Mouse (Mus musculus): ENCODE results near the gene Vps45. TPM values are rescaled to one million over a fixed set of nuclear protein-coding genes. Genes with fewer than 3 reads are reported as not detected.

Gene Vps45
- polyA plus RNA-seq, 1 experiment from 2014 or later = 28.5 TPM

DNA sequence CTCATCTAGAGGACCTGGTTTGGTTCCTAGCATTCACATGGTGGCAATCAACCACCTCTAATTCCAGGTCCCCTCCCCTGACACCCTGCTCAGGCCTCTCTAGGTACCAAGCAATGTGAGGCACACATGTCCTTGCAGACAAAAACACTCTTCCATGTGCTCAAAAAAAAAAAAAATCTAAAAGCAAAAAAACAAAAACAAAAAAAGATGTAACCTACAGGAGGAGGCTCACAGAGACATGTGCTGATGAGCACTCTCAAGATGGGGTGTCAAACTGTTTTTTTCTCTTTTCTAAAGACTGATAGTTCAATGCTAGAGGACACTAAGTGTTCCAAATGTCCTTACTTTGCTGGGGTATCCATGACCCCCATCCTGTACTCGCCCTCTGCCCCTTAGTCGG lies 23.8 kb upstream of the Vps45 start:
- Histone ChIP-seq H3K9me3 (ENCODE audit: control insufficient read depth, low read length) (no peaks in the 10 kb centered on the region), H3K4me3 (ENCODE audit: low read length) (no peak overlapping the region), H3K27ac (ENCODE audit: low read length) (no peak overlapping the region), H3K36me3 (ENCODE audit: control insufficient read depth, insufficient read depth, low read length) (no peaks in the 10 kb centered on the region), H3K4me1 (ENCODE audit: control insufficient read depth, insufficient read depth, low read length) (no peaks in the 10 kb centered on the region), H3K27me3 (replicated peaks; ENCODE audit: control insufficient read depth, insufficient read depth, low read length) (no peaks in the 10 kb centered on the region), H3K4me2 (ENCODE audit: low read depth, low read length) (no peak overlapping the region), H3K9ac (ENCODE audit: low read depth, low read length) (no peak overlapping the region)
- 87% methylated on average over 2 of the region's 2 CpGs for WGBS
- no peak for ATAC-seq

DNA sequence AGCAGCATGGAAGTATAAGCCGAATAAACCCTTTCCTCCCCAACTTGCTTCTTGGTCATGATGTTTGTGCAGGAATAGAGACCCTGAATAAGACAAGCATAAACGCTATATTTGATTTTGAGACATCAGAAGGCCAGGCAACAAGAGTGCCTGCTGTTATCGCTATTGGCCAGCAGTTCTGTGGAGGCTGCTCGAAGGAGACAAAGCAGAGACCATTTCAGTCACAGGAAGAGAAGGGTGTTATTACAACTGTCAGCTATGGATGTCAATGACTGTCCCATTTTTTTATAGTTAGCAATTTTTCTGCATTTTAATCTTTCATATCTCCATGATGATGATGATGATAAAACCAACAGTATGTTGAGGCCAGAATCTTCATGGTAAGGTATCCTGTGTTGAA lies 23.4 kb upstream of the Vps45 start:
- no peak overlapping the region for H3K9ac ChIP-seq (ENCODE audit: low read depth, low read length)
- H3K27ac ChIP-seq (ENCODE audit: low read length) = no peak overlapping the region
- no peak overlapping the region for H3K4me2 ChIP-seq (ENCODE audit: low read depth, low read length)
- H3K27me3 ChIP-seq (replicated peaks; ENCODE audit: control insufficient read depth, insufficient read depth, low read length) = no peaks in the 10 kb centered on the region
- WGBS = 78% methylated on average over 4 of the region's 4 CpGs
- no peaks in the 10 kb centered on the region for H3K36me3 ChIP-seq (ENCODE audit: control insufficient read depth, insufficient read depth, low read length)
- H3K4me3 ChIP-seq (ENCODE audit: low read length) = no peak overlapping the region
- ATAC-seq = no peak
- no peaks in the 10 kb centered on the region for H3K4me1 ChIP-seq (ENCODE audit: control insufficient read depth, insufficient read depth, low read length)
- H3K9me3 ChIP-seq (ENCODE audit: control insufficient read depth, low read length) = no peaks in the 10 kb centered on the region

DNA sequence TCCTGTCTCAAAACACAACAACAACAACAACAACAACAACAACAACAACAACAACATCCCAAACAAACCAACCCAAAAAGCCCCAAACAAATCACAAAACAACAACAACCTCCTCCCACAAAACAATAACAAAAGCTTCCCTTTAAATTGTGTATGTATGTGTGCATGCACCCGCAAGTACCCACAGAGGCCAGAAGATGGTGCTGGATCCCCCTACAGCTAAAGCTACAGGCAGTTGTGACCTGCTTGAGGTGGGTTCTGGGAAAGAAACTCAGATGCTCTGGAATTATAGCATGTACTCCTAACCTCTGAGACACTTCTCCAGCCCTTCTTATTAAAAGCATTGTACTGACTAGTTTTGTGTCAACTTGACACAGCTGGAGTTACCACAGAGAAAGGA lies 22.7 kb upstream of the Vps45 start:
- no peak overlapping the region for H3K27ac ChIP-seq (ENCODE audit: low read length)
- WGBS = 69% methylated on average over 1 of the region's 1 CpGs
- H3K9ac ChIP-seq (ENCODE audit: low read depth, low read length) = no peak overlapping the region
- no peaks in the 10 kb centered on the region for H3K36me3 ChIP-seq (ENCODE audit: control insufficient read depth, insufficient read depth, low read length)
- no peak for ATAC-seq
- no peaks in the 10 kb centered on the region for H3K9me3 ChIP-seq (ENCODE audit: control insufficient read depth, low read length)
- no peak overlapping the region for H3K4me2 ChIP-seq (ENCODE audit: low read depth, low read length)
- H3K4me3 ChIP-seq (ENCODE audit: low read length) = no peak overlapping the region
- no peaks in the 10 kb centered on the region for H3K4me1 ChIP-seq (ENCODE audit: control insufficient read depth, insufficient read depth, low read length)
- no peaks in the 10 kb centered on the region for H3K27me3 ChIP-seq (replicated peaks; ENCODE audit: control insufficient read depth, insufficient read depth, low read length)

DNA sequence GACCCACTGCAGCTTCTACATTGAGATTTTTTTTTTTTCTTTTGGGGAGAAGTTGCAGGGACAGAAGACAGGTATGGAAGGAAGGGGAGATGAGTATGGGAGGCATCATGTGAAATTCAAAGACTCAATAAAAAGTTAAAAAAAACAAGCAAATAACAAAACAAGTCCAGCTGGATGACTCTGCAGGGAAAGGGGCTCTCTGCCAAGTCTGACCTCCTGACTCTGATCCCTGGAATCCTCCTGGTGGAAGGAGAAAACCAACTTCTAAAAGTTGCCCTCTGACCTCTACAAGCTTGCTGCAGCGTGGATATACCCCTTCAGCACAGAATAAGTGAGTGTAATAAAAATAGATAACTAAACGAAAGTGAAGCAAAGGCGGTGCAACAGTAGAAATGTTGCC lies 20.4 kb upstream of the Vps45 start:
- no peak for ATAC-seq
- Histone ChIP-seq H3K4me1 (ENCODE audit: control insufficient read depth, insufficient read depth, low read length) (no peaks in the 10 kb centered on the region), H3K4me3 (ENCODE audit: low read length) (no peak overlapping the region), H3K9me3 (ENCODE audit: control insufficient read depth, low read length) (no peaks in the 10 kb centered on the region), H3K27me3 (replicated peaks; ENCODE audit: control insufficient read depth, insufficient read depth, low read length) (no peaks in the 10 kb centered on the region), H3K27ac (ENCODE audit: low read length) (no peak overlapping the region), H3K9ac (ENCODE audit: low read depth, low read length) (no peak overlapping the region), H3K4me2 (ENCODE audit: low read depth, low read length) (no peak overlapping the region), H3K36me3 (ENCODE audit: control insufficient read depth, insufficient read depth, low read length) (no peaks in the 10 kb centered on the region)
- 37% methylated on average over 3 of the region's 3 CpGs for WGBS

DNA sequence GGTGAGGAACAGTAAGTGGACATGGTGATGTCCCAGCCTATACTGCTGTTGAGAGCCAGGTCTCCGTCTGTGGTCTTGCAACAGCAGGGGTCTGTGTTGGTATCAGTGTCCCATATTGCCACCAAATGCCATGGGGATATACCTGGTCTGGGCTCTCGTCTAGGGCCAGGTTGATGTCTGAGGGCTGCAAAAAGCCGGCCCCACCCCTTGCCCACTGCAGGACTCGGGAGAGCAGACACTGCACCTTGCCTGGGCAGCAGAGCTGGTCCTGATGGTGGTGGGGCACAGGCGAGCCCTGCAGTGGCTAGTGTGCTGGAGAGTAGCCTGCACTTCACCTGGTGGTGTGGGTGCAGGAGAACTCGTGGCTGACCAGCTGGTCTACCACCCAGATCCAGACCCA lies 19.8 kb upstream of the Vps45 start:
- ATAC-seq = no peak
- Histone ChIP-seq H3K4me1 (ENCODE audit: control insufficient read depth, insufficient read depth, low read length) (no peaks in the 10 kb centered on the region), H3K9ac (ENCODE audit: low read depth, low read length) (no peak overlapping the region), H3K27ac (ENCODE audit: low read length) (no peak overlapping the region), H3K9me3 (ENCODE audit: control insufficient read depth, low read length) (no peaks in the 10 kb centered on the region), H3K36me3 (ENCODE audit: control insufficient read depth, insufficient read depth, low read length) (no peaks in the 10 kb centered on the region), H3K4me2 (ENCODE audit: low read depth, low read length) (no peak overlapping the region), H3K4me3 (ENCODE audit: low read length) (no peak overlapping the region), H3K27me3 (replicated peaks; ENCODE audit: control insufficient read depth, insufficient read depth, low read length) (no peaks in the 10 kb centered on the region)
- 79% methylated on average over 6 of the region's 6 CpGs for WGBS

DNA sequence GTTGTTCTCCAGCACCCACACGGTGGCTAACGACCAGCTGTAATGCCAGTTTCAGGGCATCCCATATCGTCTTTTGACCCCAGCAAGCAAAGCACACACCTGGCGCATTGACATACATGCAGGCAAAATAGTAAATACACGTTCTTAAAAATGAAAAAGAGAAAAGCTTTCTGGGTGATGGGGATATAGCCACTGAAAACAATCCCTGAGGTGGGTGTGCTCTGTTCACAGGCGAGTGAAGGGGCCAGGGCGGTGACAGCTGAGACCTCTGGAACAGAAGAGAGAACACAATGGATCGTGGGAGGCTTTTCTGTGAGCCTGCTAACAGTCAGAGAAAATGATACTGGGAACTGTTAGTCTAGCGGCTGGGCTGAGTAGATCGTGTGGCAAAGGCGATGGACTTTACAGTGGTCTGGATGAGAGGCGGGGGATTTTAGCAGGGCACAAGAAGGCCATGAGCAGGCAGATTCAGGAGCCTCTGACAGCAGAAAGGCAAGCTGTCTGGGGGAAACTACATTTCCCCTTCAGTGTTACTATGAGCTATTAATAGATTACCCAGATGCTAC lies 14.7 kb upstream of the Vps45 start:
- no peak overlapping the region for H3K4me3 ChIP-seq (ENCODE audit: low read length)
- no peak overlapping the region for H3K27ac ChIP-seq (ENCODE audit: low read length)
- no peaks in the 10 kb centered on the region for H3K27me3 ChIP-seq (replicated peaks; ENCODE audit: control insufficient read depth, insufficient read depth, low read length)
- no peak overlapping the region for H3K4me2 ChIP-seq (ENCODE audit: low read depth, low read length)
- no peak overlapping the region for H3K9ac ChIP-seq (ENCODE audit: low read depth, low read length)
- H3K4me1 ChIP-seq (ENCODE audit: control insufficient read depth, insufficient read depth, low read length) = no peaks in the 10 kb centered on the region
- no peak for ATAC-seq
- 75% methylated on average over 12 of the region's 12 CpGs for WGBS
- no peaks in the 10 kb centered on the region for H3K9me3 ChIP-seq (ENCODE audit: control insufficient read depth, low read length)
- H3K36me3 ChIP-seq (ENCODE audit: control insufficient read depth, insufficient read depth, low read length) = no peaks in the 10 kb centered on the region

DNA sequence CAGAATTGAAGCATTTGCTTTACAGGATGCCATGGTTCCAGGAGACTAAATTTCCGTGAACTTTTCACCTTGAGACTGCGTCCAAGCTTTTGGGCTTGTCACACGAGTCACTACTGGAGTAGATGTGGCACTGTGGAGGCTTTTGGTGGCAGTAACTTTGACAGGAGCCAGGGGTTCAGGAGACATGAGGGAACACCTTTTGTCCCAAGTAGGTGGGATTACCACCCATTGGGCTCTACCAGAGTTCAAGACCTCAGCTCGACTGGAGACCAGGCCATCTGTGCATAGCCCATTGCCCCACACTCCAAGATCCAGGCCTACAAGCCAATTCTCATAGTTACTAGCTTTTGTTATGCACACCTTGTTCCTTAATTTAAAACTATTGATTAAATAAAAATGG lies 12.0 kb upstream of the Vps45 start:
- no peaks in the 10 kb centered on the region for H3K4me1 ChIP-seq (ENCODE audit: control insufficient read depth, insufficient read depth, low read length)
- 75% methylated on average over 4 of the region's 4 CpGs for WGBS

DNA sequence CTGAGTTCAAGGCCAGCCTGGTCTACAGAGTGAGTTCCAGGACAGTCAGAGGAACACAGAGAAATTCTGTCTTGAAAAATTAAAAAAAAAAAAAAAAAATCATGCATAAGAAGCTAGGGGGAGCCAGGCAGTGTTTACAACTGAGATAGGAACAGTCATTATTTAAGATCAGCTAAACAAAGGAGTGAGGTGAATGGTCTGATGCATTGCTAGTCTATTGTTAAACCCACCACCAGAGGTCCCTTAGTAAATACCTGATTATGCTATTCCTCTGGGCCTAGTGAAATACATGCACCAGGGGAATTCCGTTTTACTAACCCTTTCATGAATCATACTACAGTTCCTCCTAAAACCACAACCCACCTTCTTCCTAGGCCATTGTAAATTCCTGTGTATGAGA lies 11.3 kb upstream of the Vps45 start:
- WGBS = 46% methylated on average over 1 of the region's 1 CpGs
- no peak overlapping the region for H3K4me2 ChIP-seq (ENCODE audit: low read depth, low read length)

More for the DNA sequence above, 12.0 kb upstream of the Vps45 start:
- no peak for ATAC-seq
- no peak overlapping the region for H3K4me3 ChIP-seq (ENCODE audit: low read length)
- no peaks in the 10 kb centered on the region for H3K36me3 ChIP-seq (ENCODE audit: control insufficient read depth, insufficient read depth, low read length)
- H3K9me3 ChIP-seq (ENCODE audit: control insufficient read depth, low read length) = no peaks in the 10 kb centered on the region
- H3K27me3 ChIP-seq (replicated peaks; ENCODE audit: control insufficient read depth, insufficient read depth, low read length) = no peaks in the 10 kb centered on the region
- no peak overlapping the region for H3K9ac ChIP-seq (ENCODE audit: low read depth, low read length)
- no peak overlapping the region for H3K4me2 ChIP-seq (ENCODE audit: low read depth, low read length)
- H3K27ac ChIP-seq (ENCODE audit: low read length) = no peak overlapping the region

DNA sequence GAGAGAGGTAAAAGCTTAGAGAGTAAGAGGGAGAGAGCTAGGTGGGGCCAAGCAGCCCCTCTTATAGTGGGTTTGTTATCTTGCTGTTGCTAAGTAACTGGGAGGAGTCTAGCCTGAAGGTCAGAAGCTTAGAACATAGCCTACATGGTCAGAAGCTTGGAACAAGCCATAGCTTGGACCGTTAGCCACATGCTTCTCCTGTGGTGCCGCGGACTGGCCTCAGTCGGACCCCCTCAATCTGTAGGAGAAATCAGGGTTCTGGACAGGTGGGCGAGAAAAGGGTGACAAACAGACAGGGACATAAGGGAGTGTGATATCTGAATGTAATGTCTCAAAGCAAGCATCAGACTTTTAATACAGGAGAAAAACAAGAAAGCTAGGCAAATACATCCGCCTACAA lies 10.8 kb upstream of the Vps45 start:
- H3K27me3 ChIP-seq (replicated peaks; ENCODE audit: control insufficient read depth, insufficient read depth, low read length) = no peaks in the 10 kb centered on the region
- no peak overlapping the region for H3K27ac ChIP-seq (ENCODE audit: low read length)
- no peak overlapping the region for H3K4me2 ChIP-seq (ENCODE audit: low read depth, low read length)
- ATAC-seq = no peak
- 93% methylated on average over 6 of the region's 6 CpGs for WGBS
- no peak overlapping the region for H3K9ac ChIP-seq (ENCODE audit: low read depth, low read length)
- H3K4me1 ChIP-seq (ENCODE audit: control insufficient read depth, insufficient read depth, low read length) = no peaks in the 10 kb centered on the region
- H3K9me3 ChIP-seq (ENCODE audit: control insufficient read depth, low read length) = no peaks in the 10 kb centered on the region
- H3K4me3 ChIP-seq (ENCODE audit: low read length) = no peak overlapping the region
- no peaks in the 10 kb centered on the region for H3K36me3 ChIP-seq (ENCODE audit: control insufficient read depth, insufficient read depth, low read length)

More for the DNA sequence above, 11.3 kb upstream of the Vps45 start:
- Histone ChIP-seq H3K27ac (ENCODE audit: low read length) (no peak overlapping the region), H3K4me1 (ENCODE audit: control insufficient read depth, insufficient read depth, low read length) (no peaks in the 10 kb centered on the region), H3K4me3 (ENCODE audit: low read length) (no peak overlapping the region), H3K36me3 (ENCODE audit: control insufficient read depth, insufficient read depth, low read length) (no peaks in the 10 kb centered on the region), H3K27me3 (replicated peaks; ENCODE audit: control insufficient read depth, insufficient read depth, low read length) (no peaks in the 10 kb centered on the region), H3K9me3 (ENCODE audit: control insufficient read depth, low read length) (no peaks in the 10 kb centered on the region), H3K9ac (ENCODE audit: low read depth, low read length) (no peak overlapping the region)
- ATAC-seq = no peak

DNA sequence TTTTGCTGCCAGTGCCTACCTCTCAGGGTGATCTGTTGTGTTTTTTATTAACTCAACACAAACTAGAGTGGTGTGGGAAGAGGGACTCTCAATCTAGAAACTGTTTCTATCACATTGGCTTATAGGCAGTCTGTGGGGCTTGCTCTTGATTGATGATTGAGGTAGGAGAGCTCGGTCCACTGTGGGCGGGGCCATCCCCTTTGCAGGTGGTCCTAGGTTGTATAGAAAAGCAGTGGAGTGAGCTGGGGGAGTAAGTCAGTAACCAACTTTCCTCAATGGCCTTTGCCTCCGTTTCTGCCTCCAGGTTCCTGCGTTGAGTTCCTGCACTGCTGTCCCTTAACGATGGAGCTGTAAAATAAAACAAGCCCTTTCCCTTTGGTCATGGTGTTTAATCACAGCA lies 8.5 kb upstream of the Vps45 start:
- no peaks in the 10 kb centered on the region for H3K9me3 ChIP-seq (ENCODE audit: control insufficient read depth, low read length)
- H3K27me3 ChIP-seq (replicated peaks; ENCODE audit: control insufficient read depth, insufficient read depth, low read length) = no peaks in the 10 kb centered on the region
- H3K4me3 ChIP-seq (ENCODE audit: low read length) = no peak overlapping the region
- ATAC-seq = no peak
- H3K9ac ChIP-seq (ENCODE audit: low read depth, low read length) = no peak overlapping the region
- no peaks in the 10 kb centered on the region for H3K36me3 ChIP-seq (ENCODE audit: control insufficient read depth, insufficient read depth, low read length)
- H3K27ac ChIP-seq (ENCODE audit: low read length) = no peak overlapping the region
- H3K4me1 ChIP-seq (ENCODE audit: control insufficient read depth, insufficient read depth, low read length) = no peaks in the 10 kb centered on the region
- 82% methylated on average over 5 of the region's 5 CpGs for WGBS
- H3K4me2 ChIP-seq (ENCODE audit: low read depth, low read length) = no peak overlapping the region
